Mouse (Mus musculus) MEL (cell line): Measurements from ENCODE around the gene Hemk1. TPM values are rescaled to one million over a fixed set of nuclear protein-coding genes. Genes with fewer than 3 reads are reported as not detected.

Experiments used
- DNase-seq: peaks from one replicate; pipeline ENCODE4 v3.0.0; 2011; ENCODE audit warnings: low read depth, low spot score
- H3K27ac ChIP-seq: 2 replicates; pipeline ENCODE4 v1.5.1; 2012; ENCODE audit warnings: low read depth, mild to moderate bottlenecking, control low read depth, low read length, moderate library complexity; ENCODE audit not compliant: control insufficient read depth
- H3K27me3 ChIP-seq, 2 experiments: fragments of 150-350 bp in 1 of 2; sonication (generic) in 1 of 2; 2 replicates each; pipeline ENCODE4 v1.6.1; 2012; ENCODE audit warnings: low read length in 2 of 2, mild to moderate bottlenecking in 2 of 2, improper control_type of control experiment in 1 of 2, moderate library complexity in 1 of 2; ENCODE audit not compliant: insufficient read depth in 2 of 2, control insufficient read depth in 1 of 2
- H3K36me3 ChIP-seq, 2 experiments: 2 replicates each; pipeline ENCODE4 v1.6.1; 2012 to 2014; ENCODE audit warnings: low read length in 2 of 2, improper control_type of control experiment in 1 of 2, inconsistent platforms in 1 of 2, mild to moderate bottlenecking in 1 of 2; ENCODE audit not compliant: insufficient read depth in 2 of 2, control insufficient read depth in 1 of 2
- H3K4me1 ChIP-seq, 2 experiments: fragments of 150-350 bp in 1 of 2; sonication (generic) in 1 of 2; 2 replicates each; pipeline ENCODE4 v1.6.1; 2012; ENCODE audit warnings: low read length in 2 of 2, improper control_type of control experiment in 1 of 2, mild to moderate bottlenecking in 1 of 2; ENCODE audit not compliant: insufficient read depth in 2 of 2, control insufficient read depth in 1 of 2
- H3K4me3 ChIP-seq, 2 experiments: fragments of 150-350 bp in 1 of 2; sonication (generic) in 1 of 2; 2 replicates each; pipeline ENCODE4 v1.5.1; 2012; ENCODE audit warnings: low read depth in 2 of 2, low read length in 2 of 2, mild to moderate bottlenecking in 2 of 2, moderate library complexity in 2 of 2, control low read depth in 1 of 2, improper control_type of control experiment in 1 of 2; ENCODE audit not compliant: control insufficient read depth in 1 of 2, insufficient read depth in 1 of 2
- H3K79me2 ChIP-seq: 2 replicates; pipeline ENCODE4 v1.6.1; 2012; ENCODE audit warnings: mild to moderate bottlenecking, low read length, moderate library complexity; ENCODE audit not compliant: control insufficient read depth, poor library complexity, insufficient read depth
- H3K9ac ChIP-seq: 2 replicates; pipeline ENCODE4 v1.6.1; 2012; ENCODE audit warnings: low read depth, mild to moderate bottlenecking, control low read depth, low read length, moderate library complexity; ENCODE audit not compliant: control insufficient read depth, poor library complexity, severe bottlenecking
- H3K9me3 ChIP-seq: fragments of 150-350 bp; sonication (generic); replicated peaks from 2 replicates; pipeline ENCODE4 v1.6.1; 2012; ENCODE audit warnings: mild to moderate bottlenecking, low read length, improper control_type of control experiment, moderate library complexity; ENCODE audit not compliant: insufficient read depth
- CHD1 ChIP-seq: IDR thresholded peaks from 2 replicates; pipeline ENCODE4 v1.6.1; 2012; ENCODE audit warnings: low read depth, mild to moderate bottlenecking, inconsistent platforms, low read length, improper control_type of control experiment
- CHD2 ChIP-seq: IDR thresholded peaks from 2 replicates; pipeline ENCODE4 v1.6.1; 2011; ENCODE audit warnings: low read length, improper control_type of control experiment
- E2F4 ChIP-seq: IDR thresholded peaks from 2 replicates; pipeline ENCODE4 v1.6.1; 2011; ENCODE audit warnings: low read depth, low read length, improper control_type of control experiment, borderline replicate concordance
- ELF1 ChIP-seq: IDR thresholded peaks from 2 replicates; pipeline ENCODE4 v1.6.1; 2014; ENCODE audit warnings: low read depth, mild to moderate bottlenecking, inconsistent platforms, low read length, improper control_type of control experiment, moderate library complexity
- ETS1 ChIP-seq: IDR thresholded peaks from 2 replicates; pipeline ENCODE4 v1.6.1; 2012; ENCODE audit warnings: low read depth, mild to moderate bottlenecking, inconsistent platforms, low read length, improper control_type of control experiment, moderate library complexity
- GABPA ChIP-seq: IDR thresholded peaks from 2 replicates; pipeline ENCODE4 v1.6.1; 2012; ENCODE audit warnings: low read depth, mild to moderate bottlenecking, inconsistent platforms, low read length, improper control_type of control experiment, moderate library complexity
- GATA1 ChIP-seq: IDR thresholded peaks from 2 replicates; pipeline ENCODE4 v1.6.1; 2011; ENCODE audit warnings: low read depth, low read length, improper control_type of control experiment
- HCFC1 ChIP-seq: IDR thresholded peaks from 2 replicates; pipeline ENCODE4 v1.6.1; 2012; ENCODE audit warnings: low read depth, mild to moderate bottlenecking, inconsistent platforms, low read length, improper control_type of control experiment, moderate library complexity
- JUND ChIP-seq: IDR thresholded peaks from 2 replicates; pipeline ENCODE4 v1.6.1; 2011; ENCODE audit warnings: low read depth, mild to moderate bottlenecking, improper control_type of control experiment, low read length
- KAT2A ChIP-seq: conservative IDR thresholded peaks from 2 replicates; pipeline ENCODE4 v1.6.1; 2012; ENCODE audit warnings: low read depth, low read length, improper control_type of control experiment, inconsistent platforms
- MAFK ChIP-seq: IDR thresholded peaks from 2 replicates; pipeline ENCODE4 v1.6.1; 2011; ENCODE audit warnings: low read depth, mild to moderate bottlenecking, low read length, improper control_type of control experiment, borderline replicate concordance
- MAX ChIP-seq: IDR thresholded peaks from 2 replicates; pipeline ENCODE4 v1.6.1; 2011; ENCODE audit warnings: low read length, improper control_type of control experiment
- MAZ ChIP-seq: IDR thresholded peaks from 2 replicates; pipeline ENCODE4 v1.6.1; 2012; ENCODE audit warnings: low read depth, mild to moderate bottlenecking, inconsistent platforms, low read length, improper control_type of control experiment
- MEF2A ChIP-seq: IDR thresholded peaks from 2 replicates; pipeline ENCODE4 v1.6.1; 2014; ENCODE audit warnings: low read depth, mild to moderate bottlenecking, inconsistent platforms, low read length, improper control_type of control experiment; ENCODE audit not compliant: poor library complexity, insufficient replicate concordance, severe bottlenecking; ENCODE audit errors: extremely low read depth
- MXI1 ChIP-seq: IDR thresholded peaks from 2 replicates; pipeline ENCODE4 v1.6.1; 2011; ENCODE audit warnings: mild to moderate bottlenecking, low read depth, low read length, improper control_type of control experiment
- MYB ChIP-seq: IDR thresholded peaks from 2 replicates; pipeline ENCODE4 v1.6.1; 2011; ENCODE audit warnings: mild to moderate bottlenecking, low read depth, low read length, improper control_type of control experiment
- MYC ChIP-seq: IDR thresholded peaks from 2 replicates; pipeline ENCODE4 v1.6.1; 2011; ENCODE audit warnings: low read depth, mild to moderate bottlenecking, low read length, improper control_type of control experiment, moderate library complexity
- NELFE ChIP-seq: IDR thresholded peaks from 2 replicates; pipeline ENCODE4 v1.6.1; 2011; ENCODE audit warnings: low read depth, low read length, improper control_type of control experiment
- POLR2A ChIP-seq, 2 experiments: IDR thresholded peaks; 2 replicates each; pipeline ENCODE4 v1.6.1; 2011 to 2012; ENCODE audit warnings: low read length in 2 of 2, mild to moderate bottlenecking in 2 of 2, control low read depth in 1 of 2, improper control_type of control experiment in 1 of 2, low read depth in 1 of 2, moderate library complexity in 1 of 2; ENCODE audit not compliant: control insufficient read depth in 1 of 2, insufficient read depth in 1 of 2, poor library complexity in 1 of 2
- POLR2AphosphoS2 ChIP-seq: IDR thresholded peaks from 2 replicates; pipeline ENCODE4 v1.6.1; 2011; ENCODE audit warnings: low read length, improper control_type of control experiment
- RAD21 ChIP-seq: IDR thresholded peaks from 2 replicates; pipeline ENCODE4 v1.6.1; 2011; ENCODE audit warnings: mild to moderate bottlenecking, low read depth, low read length, improper control_type of control experiment
- RCOR1 ChIP-seq: IDR thresholded peaks from 2 replicates; pipeline ENCODE4 v1.6.1; 2012; ENCODE audit warnings: low read depth, mild to moderate bottlenecking, inconsistent platforms, low read length, improper control_type of control experiment
- SIN3A ChIP-seq: IDR thresholded peaks from 2 replicates; pipeline ENCODE4 v1.6.1; 2012; ENCODE audit warnings: low read length, improper control_type of control experiment, inconsistent platforms
- SMC3 ChIP-seq: IDR thresholded peaks from 2 replicates; pipeline ENCODE4 v1.6.1; 2011; ENCODE audit warnings: low read depth, low read length, improper control_type of control experiment
- TBP ChIP-seq: IDR thresholded peaks from 2 replicates; pipeline ENCODE4 v1.8.0; 2011; ENCODE audit warnings: low read depth, low read length, improper control_type of control experiment
- TCF12 ChIP-seq: IDR thresholded peaks from 2 replicates; pipeline ENCODE4 v1.6.1; 2014; ENCODE audit warnings: low read depth, mild to moderate bottlenecking, inconsistent platforms, low read length, improper control_type of control experiment, moderate library complexity
- UBTF ChIP-seq: IDR thresholded peaks from 2 replicates; pipeline ENCODE4 v1.6.1; 2012; ENCODE audit warnings: low read depth, mild to moderate bottlenecking, inconsistent platforms, low read length, improper control_type of control experiment, moderate library complexity, borderline replicate concordance; ENCODE audit not compliant: insufficient read depth
- USF1 ChIP-seq: IDR thresholded peaks from 2 replicates; pipeline ENCODE4 v1.6.1; 2014; ENCODE audit warnings: low read depth, mild to moderate bottlenecking, inconsistent platforms, low read length, improper control_type of control experiment, moderate library complexity
- ZC3H11A ChIP-seq: IDR thresholded peaks from 2 replicates; pipeline ENCODE4 v1.6.1; 2012; ENCODE audit warnings: low read depth, mild to moderate bottlenecking, inconsistent platforms, low read length, improper control_type of control experiment
- ZKSCAN1 ChIP-seq: IDR thresholded peaks from 2 replicates; pipeline ENCODE4 v1.6.1; 2012; ENCODE audit warnings: low read depth, mild to moderate bottlenecking, inconsistent platforms, low read length, improper control_type of control experiment, moderate library complexity
- ZMIZ1 ChIP-seq: IDR thresholded peaks from 2 replicates; pipeline ENCODE4 v1.6.1; 2012; ENCODE audit warnings: low read depth, mild to moderate bottlenecking, inconsistent platforms, low read length, improper control_type of control experiment, moderate library complexity
- polyA plus RNA-seq, 2 experiments: library from polyadenylated mRNA; stranded (reverse) in 1 of 2; unstranded in 1 of 2; fragments of >175 nt in 1 of 2; fragments of >200 nt in 1 of 2; gene quantifications; 2 replicates each; pipeline versions ENCODE4 v1.2.1 to v1.2.4; 2012; ENCODE audit warnings: low replicate concordance in 2 of 2, low read depth in 1 of 2; ENCODE audit not compliant: insufficient read length in 2 of 2, insufficient read depth in 1 of 2, missing spikeins in 1 of 2
- total RNA-seq: library from RNA; depleted of rRNA; stranded (reverse); fragments of 300-350 nt; gene quantifications from 2 replicates; pipeline ENCODE4 v1.2.3, GENCODE M21; 2012

Gene Hemk1
- total and polyA plus RNA-seq, 3 experiments, result 7.5 to 11.8 TPM; not detected in 1

DNA sequence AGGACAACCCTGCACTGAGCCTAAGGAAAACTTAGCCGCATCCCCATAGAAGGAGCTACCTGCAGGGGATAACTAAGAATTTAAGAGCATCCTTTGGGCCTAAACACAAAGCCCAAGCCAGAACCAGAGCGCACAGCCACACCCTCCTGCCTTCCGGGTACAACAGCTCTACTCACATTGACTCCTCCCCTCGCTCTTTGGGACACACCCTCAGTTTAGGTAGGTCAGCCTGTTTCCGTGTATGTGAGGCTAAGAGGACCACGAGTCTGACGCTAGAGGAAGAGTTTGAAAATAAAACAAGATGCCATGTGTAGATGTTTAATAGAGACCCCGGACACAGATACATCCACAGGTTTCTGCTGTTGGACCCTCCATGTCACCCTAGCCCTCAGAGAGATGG lies 49.4 kb downstream of the Hemk1 start:
- H3K36me3 ChIP-seq, result peaks cover 0 to 23% of the 10 kb centered on the region in 2 experiments; a peak in 2 of 4 replicates
- peak overlapping the region; percentile 69 for H3K27ac ChIP-seq
- H3K27me3 ChIP-seq, result no peaks in the 10 kb centered on the region
- no peaks in the 10 kb centered on the region for H3K9me3 ChIP-seq
- H3K4me3 ChIP-seq, result peak overlapping the region; percentile 61 to 95
- peak; percentile 93 for DNase-seq
- H3K79me2 ChIP-seq, result peaks cover 4% of the 10 kb centered on the region
- TF ChIP-seq SIN3A (peak; percentile 43; the same call in 1 of the 2 replicates), GABPA (no peak), ZMIZ1 (peak; percentile 50; the same call in 1 of the 2 replicates), HCFC1 (peak; percentile 40; the same call in 1 of the 2 replicates), GATA1 (no peak), MXI1 (peak; percentile 7; the same call in 1 of the 2 replicates), ELF1 (peak; percentile 87), NELFE (0 out of 2 replicates have a peak, but pooled peaks have one; percentile 36), KAT2A (no peak; the same call in 1 of the 2 replicates), TBP (0 out of 2 replicates have a peak, but pooled peaks have one; percentile 25), POLR2A (IDR thresholded peaks at IDR 0.05; ENCODE audit: control insufficient read depth in 1 of 2, insufficient read depth in 1 of 2, low read depth in 1 of 2, low read length in 2 of 2, poor library complexity in 1 of 2) (peak in 1 of 2 experiments; percentile 62; a peak in 2 of 4 replicates), ETS1 (no peak), MYC (peak; percentile 18; the same call in 1 of the 2 replicates), ZKSCAN1 (no peak), MAX (no peak), CHD2 (no peak)
- peaks cover 9 to 44% of the 10 kb centered on the region in 2 experiments for H3K4me1 ChIP-seq
- H3K9ac ChIP-seq, result peak overlapping the region; percentile 59

DNA sequence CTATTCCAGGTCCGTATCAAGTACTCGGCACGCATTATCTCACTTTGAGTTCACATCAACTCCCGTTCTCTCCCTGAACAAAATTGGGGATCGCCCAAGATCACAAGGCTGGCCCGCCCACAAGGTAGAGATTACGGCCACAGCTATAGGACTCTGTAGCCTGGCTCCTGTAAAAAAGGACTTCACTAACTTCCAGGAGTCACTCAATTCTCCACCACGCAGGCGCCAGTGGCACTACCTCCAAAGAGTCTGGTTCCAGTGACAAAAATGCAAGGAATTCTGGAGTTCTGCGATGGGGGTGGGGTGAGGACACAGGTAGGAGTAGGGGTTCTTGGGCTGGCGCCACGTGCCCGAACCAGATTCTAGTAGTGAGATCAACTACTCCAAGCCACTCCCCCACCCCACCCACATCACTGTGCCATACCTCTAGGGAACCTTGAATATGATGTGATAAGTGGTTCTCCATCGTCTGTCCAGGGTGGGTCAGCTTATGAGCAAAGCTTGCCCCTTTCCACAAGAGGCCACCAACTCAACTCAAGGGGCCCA lies 50.0 kb downstream of the Hemk1 start:
- H3K9ac ChIP-seq, result peak overlapping the region; percentile 46
- H3K9me3 ChIP-seq, result no peaks in the 10 kb centered on the region
- H3K4me1 ChIP-seq, result peaks cover 9 to 44% of the 10 kb centered on the region in 2 experiments
- H3K27me3 ChIP-seq, result no peaks in the 10 kb centered on the region
- peaks cover 4% of the 10 kb centered on the region for H3K79me2 ChIP-seq
- peak overlapping the region; percentile 50 for H3K27ac ChIP-seq
- DNase-seq, result peak; percentile 58
- peaks cover 0 to 23% of the 10 kb centered on the region in 2 experiments; a peak in 3 of 4 replicates for H3K36me3 ChIP-seq
- H3K4me3 ChIP-seq, result peak overlapping the region; percentile 61 to 95
- TF ChIP-seq TBP, result no peak
- no peak for TF ChIP-seq E2F4
- TF ChIP-seq SMC3, result no peak
- no peak for TF ChIP-seq UBTF
- TF ChIP-seq ZC3H11A, result no peak
- TF ChIP-seq GABPA, result no peak
- TF ChIP-seq RAD21, result no peak
- TF ChIP-seq TCF12, result peak; percentile 1; the same call in 1 of the 2 replicates
- no peak for TF ChIP-seq RCOR1
- no peak for TF ChIP-seq MEF2A
- no peak for TF ChIP-seq CHD1
- TF ChIP-seq POLR2AphosphoS2, result no peak
- TF ChIP-seq MAFK, result no peak
- TF ChIP-seq ELF1, result no peak
- no peak for TF ChIP-seq JUND
- TF ChIP-seq HCFC1, result 0 out of 2 replicates have a peak, but pooled peaks have one; percentile 20
- no peak for TF ChIP-seq MAZ
- TF ChIP-seq MXI1, result peak; percentile 30; the same call in 1 of the 2 replicates
- no peak for TF ChIP-seq POLR2A (IDR thresholded peaks at IDR 0.05; ENCODE audit: control insufficient read depth in 1 of 2, insufficient read depth in 1 of 2, low read depth in 1 of 2, low read length in 2 of 2, poor library complexity in 1 of 2)
- peak; percentile 17; the same call in 1 of the 2 replicates for TF ChIP-seq MYC
- peak; percentile 48 for TF ChIP-seq USF1
- no peak for TF ChIP-seq MYB
